Mouse (Mus musculus): ENCODE measurements at regions not wholly inside any gene's neighbourhood (a gene's known extent, or its start where the extent isn't known, plus 50 kb on each side); places are given as distances from the start of the nearest gene placed in this dataset.

DNA sequence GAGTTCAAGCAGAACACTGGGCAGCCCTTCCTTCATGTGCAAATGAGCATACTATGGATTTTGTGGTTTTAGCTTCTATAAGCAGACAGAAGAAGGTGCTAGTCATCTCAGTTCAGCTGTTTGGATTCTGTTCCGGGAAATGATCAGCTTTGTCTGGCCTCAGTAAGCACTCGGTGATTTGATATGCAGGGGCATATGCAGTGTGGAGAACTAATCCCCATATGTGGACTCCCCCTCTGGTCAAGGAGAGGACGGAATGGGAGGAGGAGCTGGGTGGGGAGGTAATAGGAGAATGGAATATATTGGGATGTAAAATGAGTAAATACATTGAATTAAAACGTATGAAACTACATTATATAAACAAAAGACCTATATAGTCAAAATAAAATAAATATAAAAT is 1421.5 kb upstream of the Gm10800 start:
- no peak for DNase-seq
- intact Hi-C loops (cut with DNase I), result loop anchor here (10.0 kb wide), 1 partner anchor 1714 kb away; no protein-coding TSS in a partner anchor

GRCm38 (mm10) chr2:100077185-100077584 is 1410.1 kb upstream of the Gm10800 start:
- intact Hi-C loops (cut with DNase I), result no loop called here
- DNase-seq, result no peak
